Mouse (Mus musculus) lung, postnatal 0 days (tissue): Measurements from ENCODE around the gene Arhgap28. TPM values are rescaled to one million over a fixed set of nuclear protein-coding genes. Genes with fewer than 3 reads are reported as not detected.

Experiments
- ATAC-seq: fragments of 200-750 bp; cut with Nextera tagmentation; 2 replicates; pipeline ENCODE4 v1.8.0; 2017; ENCODE audit warnings: moderate library complexity
- DNase-seq: peaks from one replicate; pipeline ENCODE4 v3.0.0-alpha.2; 2016; ENCODE audit warnings: low spot score
- H3K27ac ChIP-seq: fragments of 300-500 bp; sonication (generic); 2 replicates; pipeline ENCODE4 v1.5.1; 2014; ENCODE audit warnings: antibody characterized with exemption, mild to moderate bottlenecking, low read length, mixed read lengths
- H3K27me3 ChIP-seq: fragments of 300-500 bp; sonication (generic); replicated peaks from 2 replicates; pipeline ENCODE4 v1.6.1; 2014; ENCODE audit warnings: low read length, mixed read lengths; ENCODE audit not compliant: insufficient read depth
- H3K36me3 ChIP-seq: fragments of 300-500 bp; sonication (generic); 2 replicates; pipeline ENCODE4 v1.6.1; 2014; ENCODE audit warnings: low read length, mixed read lengths; ENCODE audit not compliant: insufficient read depth
- H3K4me1 ChIP-seq: fragments of 300-500 bp; sonication (generic); 2 replicates; pipeline ENCODE4 v1.6.1; 2014; ENCODE audit warnings: antibody characterized with exemption, low read depth, low read length, mixed read lengths; ENCODE audit not compliant: insufficient read depth
- H3K4me2 ChIP-seq: fragments of 300-500 bp; sonication (generic); replicated peaks from 2 replicates; pipeline ENCODE4 v1.6.1; 2014; ENCODE audit warnings: low read depth, mild to moderate bottlenecking, low read length, moderate library complexity, mixed read lengths
- H3K4me3 ChIP-seq: fragments of 300-500 bp; sonication (generic); 2 replicates; pipeline ENCODE4 v1.5.1; 2014; ENCODE audit warnings: low read depth, low read length
- H3K9ac ChIP-seq: fragments of 300-500 bp; sonication (generic); replicated peaks from 2 replicates; pipeline ENCODE4 v1.6.1; 2014; ENCODE audit warnings: low read depth, mild to moderate bottlenecking
- H3K9me3 ChIP-seq: fragments of 300-500 bp; sonication (generic); 2 replicates; pipeline ENCODE4 v1.6.1; 2016; ENCODE audit warnings: low read length, mixed read lengths
- CTCF ChIP-seq: IDR thresholded peaks from 2 replicates; pipeline ENCODE4 v1.5.1; 2016; ENCODE audit warnings: antibody characterized with exemption, mild to moderate bottlenecking
- EP300 ChIP-seq: IDR thresholded peaks from 2 replicates; pipeline ENCODE4 v1.6.1; 2016; ENCODE audit warnings: antibody characterized with exemption, mild to moderate bottlenecking, control low read depth
- WGBS: fragments of 180-500 bp; shearing (Covaris S2); extraction: QIAGEN DNeasy Blood & Tissue Kit; methylation state at CpG from one replicate; pipeline ENCODE4 v1.1.7; 2014; 5-methylcytosine and 5-hydroxymethylcytosine counted together
- polyA plus RNA-seq: library from polyadenylated mRNA; unstranded; fragments of >200 nt; fragmentation: Nextera tagmentation; extraction: Ambion mirVana; gene quantifications from 2 replicates; pipeline ENCODE4 v1.2.1, GENCODE M21; 2015

Arhgap28 gene
- polyA plus RNA-seq, 1 experiment from 2014 or later = 13.3 TPM

DNA sequence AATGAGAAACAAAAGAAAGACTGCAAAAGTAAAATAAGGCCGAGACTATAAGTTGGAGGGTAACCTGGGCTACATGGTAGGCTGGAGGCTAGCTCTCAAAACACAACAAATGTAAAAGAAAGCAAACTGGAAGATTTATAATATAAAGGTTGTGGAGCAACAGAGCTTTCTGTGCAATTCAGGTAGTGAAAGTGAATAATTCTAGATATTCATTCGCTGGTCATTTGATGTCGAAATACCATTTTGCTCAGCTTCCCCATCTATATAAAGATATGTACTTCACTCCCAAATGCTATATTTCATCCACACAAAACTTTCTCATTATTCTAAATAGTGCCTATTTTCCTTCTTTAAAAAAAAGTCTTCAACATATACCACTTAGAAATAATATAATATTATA, 66.9 kb downstream of the Arhgap28 start:
- 88% methylated on average over 3 of the region's 3 CpGs for WGBS

DNA sequence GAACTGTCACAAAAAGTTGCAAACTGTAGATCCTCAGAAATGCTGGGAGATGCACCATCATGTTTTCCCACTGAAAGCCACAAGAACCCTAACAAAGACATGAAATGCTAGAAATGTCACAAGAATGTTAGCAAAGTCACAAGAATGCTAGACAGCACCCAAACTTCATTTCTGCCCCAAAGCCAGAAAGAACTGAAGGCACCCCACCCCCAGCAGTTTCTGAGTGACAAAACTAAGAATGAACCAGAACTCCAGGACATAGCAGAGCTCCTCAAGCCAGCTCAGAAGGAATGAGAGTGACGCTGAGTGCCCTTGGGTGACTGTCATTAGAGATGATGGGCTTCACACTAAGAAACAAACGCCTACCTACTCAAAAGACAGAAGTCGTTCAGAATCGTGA, 68.4 kb downstream of the Arhgap28 start:
- H3K27ac ChIP-seq = no peak overlapping the region
- DNase-seq = no peak
- H3K4me2 ChIP-seq = no peak overlapping the region
- H3K36me3 ChIP-seq = 0 out of 2 replicates have a peak, but pooled peaks cover 4% of the 10 kb centered on the region
- 78% methylated on average over 4 of the region's 4 CpGs for WGBS
- ATAC-seq = no peak
- no peak overlapping the region for H3K4me3 ChIP-seq
- H3K4me1 ChIP-seq = no peaks in the 10 kb centered on the region
- H3K9me3 ChIP-seq = no peaks in the 10 kb centered on the region
- H3K9ac ChIP-seq = no peak overlapping the region
- no peaks in the 10 kb centered on the region for H3K27me3 ChIP-seq
- TF ChIP-seq CTCF (no peak), EP300 (no peak)

More for the DNA sequence above, 66.9 kb downstream of the Arhgap28 start:
- no peak overlapping the region for H3K4me2 ChIP-seq
- H3K36me3 ChIP-seq = 0 out of 2 replicates have a peak, but pooled peaks cover 4% of the 10 kb centered on the region
- H3K27ac ChIP-seq = no peak overlapping the region
- DNase-seq (no peak), ATAC-seq (no peak)
- no peaks in the 10 kb centered on the region for H3K9me3 ChIP-seq
- no peaks in the 10 kb centered on the region for H3K4me1 ChIP-seq
- H3K9ac ChIP-seq = no peak overlapping the region
- H3K27me3 ChIP-seq = no peaks in the 10 kb centered on the region
- TF ChIP-seq CTCF = no peak
- TF ChIP-seq EP300 = no peak
- H3K4me3 ChIP-seq = no peak overlapping the region

DNA sequence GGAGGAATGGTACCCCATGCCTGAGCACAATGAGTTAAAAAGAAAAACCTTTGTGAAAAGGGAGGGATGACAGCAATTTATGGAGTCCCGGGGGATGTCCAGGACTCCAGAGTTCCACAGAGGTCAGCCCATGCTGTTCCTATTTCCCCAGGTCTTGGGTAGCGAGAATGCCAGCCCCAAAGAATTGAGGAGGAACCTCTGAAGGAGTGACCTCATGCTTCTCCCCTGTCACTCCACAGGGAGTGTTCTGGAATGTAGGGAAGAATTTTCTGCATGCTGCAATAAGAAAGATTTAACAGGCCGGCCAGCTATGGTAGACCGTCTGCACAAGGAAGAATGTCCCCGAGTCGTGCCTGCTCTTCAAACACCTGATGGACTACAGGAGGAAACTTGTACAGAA, 72.5 kb downstream of the Arhgap28 start:
- H3K4me1 ChIP-seq = peaks cover 4% of the 10 kb centered on the region; the same call in 1 of the 2 replicates
- no peak overlapping the region for H3K4me2 ChIP-seq
- peak overlapping the region; percentile 32; the same call in 1 of the 2 replicates for H3K27ac ChIP-seq
- H3K4me3 ChIP-seq = no peak overlapping the region
- WGBS = 67% methylated on average over 6 of the region's 6 CpGs
- peak; percentile 69 for ATAC-seq
- H3K9ac ChIP-seq = no peak overlapping the region
- H3K36me3 ChIP-seq = 0 out of 2 replicates have a peak, but pooled peaks cover 4% of the 10 kb centered on the region
- DNase-seq = peak; percentile 49
- no peaks in the 10 kb centered on the region for H3K9me3 ChIP-seq
- TF ChIP-seq CTCF (no peak), EP300 (peak; percentile 85)
- no peaks in the 10 kb centered on the region for H3K27me3 ChIP-seq

DNA sequence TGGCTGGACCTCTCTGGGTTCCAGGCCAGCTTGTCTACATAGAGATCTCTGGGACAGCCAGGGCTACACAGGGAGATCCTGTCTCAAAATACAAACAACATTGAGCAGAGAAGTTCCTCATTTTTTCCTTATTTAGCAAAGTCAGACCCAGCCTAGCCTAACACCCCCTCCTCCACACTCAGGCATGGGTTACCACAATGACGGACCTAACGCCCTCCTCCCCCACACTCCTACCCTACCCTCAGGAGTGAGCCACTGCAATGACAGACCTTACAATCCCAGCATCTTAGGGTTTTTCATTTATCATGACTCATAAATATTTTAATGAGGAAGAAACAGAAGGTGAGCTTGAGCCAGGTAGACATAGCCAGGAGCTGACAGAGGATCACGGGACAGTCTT, 73.0 kb downstream of the Arhgap28 start:
- no peak for ATAC-seq

DNA sequence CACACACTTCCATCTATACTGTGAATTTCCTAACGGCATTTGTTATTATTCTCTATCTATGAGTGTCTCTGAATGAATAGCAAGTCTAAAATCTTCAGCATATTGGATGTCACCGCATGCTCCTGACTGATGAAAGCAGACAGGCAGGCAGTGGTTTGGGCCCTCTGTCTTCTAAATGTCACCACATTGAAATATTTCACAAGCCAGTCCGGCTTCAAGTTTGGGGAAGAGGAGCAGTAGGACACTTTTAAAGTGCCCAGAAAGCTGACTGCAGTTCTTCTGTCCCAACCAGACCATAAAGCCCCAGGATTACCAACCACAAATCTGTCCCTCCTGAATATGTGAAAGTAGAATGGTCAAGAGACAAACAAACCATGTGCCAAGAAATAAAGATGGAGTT, 73.5 kb downstream of the Arhgap28 start:
- TF ChIP-seq CTCF = no peak
- no peak for TF ChIP-seq EP300
- no peaks in the 10 kb centered on the region for H3K9me3 ChIP-seq

More for the DNA sequence above, 73.0 kb downstream of the Arhgap28 start:
- H3K4me3 ChIP-seq = no peak overlapping the region
- WGBS = 84% methylated on average over 3 of the region's 3 CpGs
- no peak overlapping the region for H3K9ac ChIP-seq
- H3K27me3 ChIP-seq = no peaks in the 10 kb centered on the region
- no peak for TF ChIP-seq CTCF
- no peak for TF ChIP-seq EP300
- 0 out of 2 replicates have a peak, but pooled peaks cover 4% of the 10 kb centered on the region for H3K36me3 ChIP-seq
- no peaks in the 10 kb centered on the region for H3K9me3 ChIP-seq
- no peak for DNase-seq
- H3K4me1 ChIP-seq = peaks cover 4% of the 10 kb centered on the region; the same call in 1 of the 2 replicates
- no peak overlapping the region for H3K4me2 ChIP-seq
- H3K27ac ChIP-seq = peak overlapping the region; percentile 32; the same call in 1 of the 2 replicates

DNA sequence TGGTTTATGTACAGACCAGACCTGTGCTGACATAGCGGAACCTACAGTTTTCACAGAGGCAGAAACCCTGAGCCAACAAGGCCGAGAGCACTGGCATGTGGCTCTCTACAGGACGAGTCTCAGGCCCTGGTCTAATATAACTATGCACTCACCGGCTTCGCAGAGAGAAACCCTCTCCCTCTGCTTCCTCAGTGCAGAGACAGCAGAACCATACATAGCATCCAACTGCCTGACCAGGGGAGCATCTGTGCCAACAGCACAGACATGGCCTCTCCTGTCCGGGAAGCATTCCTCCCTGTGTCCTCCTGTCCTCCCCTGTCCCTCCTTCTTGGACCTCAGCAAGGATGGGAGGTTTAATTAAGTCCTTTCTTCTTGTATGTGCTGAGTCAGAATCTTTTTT, 75.6 kb downstream of the Arhgap28 start:
- ATAC-seq (no peak), DNase-seq (no peak)
- Histone ChIP-seq H3K27ac (peak overlapping the region; percentile 39), H3K9ac (no peak overlapping the region), H3K36me3 (0 out of 2 replicates have a peak, but pooled peaks cover 2% of the 10 kb centered on the region), H3K27me3 (no peaks in the 10 kb centered on the region), H3K4me1 (peaks cover 4% of the 10 kb centered on the region; the same call in 1 of the 2 replicates), H3K9me3 (no peaks in the 10 kb centered on the region), H3K4me2 (no peak overlapping the region), H3K4me3 (no peak overlapping the region)
- TF ChIP-seq CTCF (no peak), EP300 (no peak)
- WGBS = 64% methylated on average over 6 of the region's 6 CpGs

More for the DNA sequence above, 73.5 kb downstream of the Arhgap28 start:
- no peak for DNase-seq
- 80% methylated on average over 3 of the region's 3 CpGs for WGBS
- peaks cover 4% of the 10 kb centered on the region; the same call in 1 of the 2 replicates for H3K4me1 ChIP-seq
- ATAC-seq = no peak
- H3K4me3 ChIP-seq = no peak overlapping the region
- 0 out of 2 replicates have a peak, but pooled peaks cover 4% of the 10 kb centered on the region for H3K36me3 ChIP-seq
- no peak overlapping the region for H3K9ac ChIP-seq
- no peaks in the 10 kb centered on the region for H3K27me3 ChIP-seq
- no peak overlapping the region for H3K27ac ChIP-seq
- H3K4me2 ChIP-seq = no peak overlapping the region
